Mouse (Mus musculus) urinary bladder, postnatal 36 days (tissue): ENCODE measurements around the gene Rap1gds1.

Source experiments
- DNase-seq, 2 experiments: peaks; one replicate each; pipeline ENCODE4 v3.0.0; 2022; ENCODE audit warnings: low spot score in 2 of 2, mixed read lengths in 1 of 2

Gene Rap1gds1

GRCm38 (mm10) chr3:139048701-139049622 lies 26.0 kb downstream of the Rap1gds1 start:
- DNase-seq: no peak

GRCm38 (mm10) chr3:139042433-139042854 lies 32.6 kb downstream of the Rap1gds1 start:
- DNase-seq: no peak

DNA sequence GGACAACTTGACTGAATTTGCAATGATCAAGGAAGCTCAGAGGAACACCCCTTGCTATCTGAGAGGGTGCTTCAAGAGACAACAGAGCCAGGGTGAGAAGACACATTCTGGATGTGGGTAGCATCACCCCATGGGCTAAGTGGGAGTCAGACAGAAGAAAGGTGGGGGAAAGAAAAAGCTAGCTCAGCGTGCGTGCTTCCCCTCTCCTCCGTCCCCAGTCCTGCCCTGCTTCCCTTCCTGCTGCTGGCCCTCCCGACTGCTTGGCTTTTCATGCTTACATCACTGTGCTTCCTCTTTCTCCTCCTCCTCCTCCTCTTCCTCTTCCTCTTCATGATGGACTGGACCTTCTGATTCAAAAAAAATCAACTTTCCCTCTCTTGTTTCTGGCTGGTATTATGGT lies 33.1 kb downstream of the Rap1gds1 start:
- DNase-seq: no peak

GRCm38 (mm10) chr3:139037030-139037429 lies 38.0 kb downstream of the Rap1gds1 start:
- no peak for DNase-seq

GRCm38 (mm10) chr3:139033179-139033578 lies 41.8 kb downstream of the Rap1gds1 start:
- no peak for DNase-seq

- DNase-seq: no peak
These were observed 44.3 kb downstream of the Rap1gds1 start for GRCm38 (mm10) chr3:139030644-139031227.

GRCm38 (mm10) chr3:139025077-139025476 lies 49.9 kb downstream of the Rap1gds1 start:
- no peak for DNase-seq

- DNase-seq: no peak
These were observed 51.4 kb downstream of the Rap1gds1 start for GRCm38 (mm10) chr3:139023585-139023984.

DNA sequence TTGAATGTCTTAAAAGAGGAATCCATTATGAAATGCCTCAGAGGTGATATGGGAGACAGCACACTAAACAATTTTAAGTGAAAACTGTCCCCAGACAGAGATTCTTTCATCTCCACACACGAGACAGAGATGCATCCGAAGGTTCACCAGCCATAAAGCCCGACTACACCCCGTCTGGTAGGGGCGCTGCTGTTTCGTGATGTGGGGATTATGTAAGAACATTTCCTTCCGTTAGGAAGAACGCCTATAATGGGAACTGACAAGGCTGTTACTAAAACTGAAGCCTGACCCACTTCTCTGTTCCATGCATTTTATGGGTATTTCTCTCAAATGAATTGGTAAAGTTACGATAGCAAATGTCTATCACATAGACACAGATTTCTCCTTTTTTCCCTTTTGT lies 62.6 kb downstream of the Rap1gds1 start:
- DNase-seq: no peak

DNA sequence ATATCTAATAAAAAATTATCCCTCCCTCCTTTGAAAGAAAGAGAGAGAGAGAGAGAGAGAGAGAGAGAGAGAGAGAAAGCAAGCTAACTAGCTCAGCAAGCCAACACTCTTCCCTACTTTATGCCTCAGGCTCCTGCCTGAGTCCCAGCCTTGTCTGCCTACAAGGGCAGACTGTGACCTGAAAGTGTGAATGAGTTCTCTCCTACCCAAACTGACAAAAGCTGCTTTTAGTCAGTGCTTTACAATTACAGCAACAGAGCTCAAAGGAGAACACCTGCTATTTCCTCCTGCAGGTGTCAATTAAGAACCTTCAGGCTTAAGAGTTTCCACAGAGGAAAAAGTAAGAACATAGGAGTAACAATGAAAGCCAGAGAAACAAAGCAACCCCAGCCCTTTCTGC lies 69.3 kb downstream of the Rap1gds1 start:
- DNase-seq: no peak

- no peak for DNase-seq
These were observed 72.2 kb downstream of the Rap1gds1 start for GRCm38 (mm10) chr3:139002774-139003173.

DNA sequence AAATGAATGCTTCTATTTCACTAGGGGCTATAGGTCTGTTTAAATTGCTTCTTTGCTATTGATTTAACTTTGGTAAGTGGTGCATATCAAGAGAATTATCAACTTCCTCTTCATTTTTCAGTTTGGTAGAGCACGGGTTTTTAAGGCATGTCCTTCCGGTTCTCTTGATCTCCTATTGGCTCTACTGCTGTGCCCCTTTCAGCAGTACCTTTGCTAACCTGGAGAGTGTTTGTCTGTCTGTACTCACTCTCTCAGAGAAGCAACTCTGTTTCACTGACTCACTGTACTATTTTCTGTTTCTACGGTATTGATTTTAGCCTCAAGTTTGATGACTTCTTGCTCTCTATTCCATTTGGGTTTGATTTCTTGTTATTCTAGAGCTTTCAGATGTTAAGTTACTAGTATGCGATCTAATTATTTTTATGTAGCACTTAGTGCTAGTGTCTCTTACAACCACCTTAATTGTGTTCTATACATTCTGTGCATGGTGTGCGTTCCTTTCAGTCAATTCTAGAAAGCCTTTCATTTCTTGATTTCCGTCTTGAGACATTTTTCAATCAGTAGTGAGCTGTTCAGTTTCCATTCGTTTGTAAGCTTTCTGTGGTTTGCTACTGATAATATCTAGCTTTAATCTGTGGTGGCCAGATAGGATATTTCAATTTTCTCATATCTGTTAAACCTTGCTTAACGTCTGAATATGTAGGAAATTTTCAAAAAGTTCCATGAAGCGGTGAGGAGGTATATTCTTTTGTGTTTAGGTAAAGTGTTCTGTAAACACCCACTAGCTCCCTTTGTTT lies 74.7 kb downstream of the Rap1gds1 start:
- no peak for DNase-seq

DNA sequence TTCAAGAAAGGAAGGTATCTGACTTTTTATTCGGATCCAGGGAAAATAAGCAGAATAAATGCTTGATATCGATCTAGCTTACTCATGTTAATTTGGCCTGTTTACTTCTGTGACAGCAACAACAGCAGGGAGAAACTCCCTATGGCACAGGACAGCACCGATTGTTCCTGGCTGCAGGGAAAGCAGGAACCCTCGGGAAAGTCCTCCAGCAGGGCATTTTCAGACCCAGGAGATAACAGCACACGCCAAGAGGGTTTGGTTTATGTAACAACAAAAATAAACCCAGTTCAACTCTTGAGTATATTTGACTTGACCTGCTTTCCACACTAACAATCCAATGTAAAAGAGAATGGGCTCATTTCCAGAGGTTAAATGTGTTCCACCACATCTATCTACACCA lies 81.5 kb downstream of the Rap1gds1 start:
- DNase-seq: no peak

DNA sequence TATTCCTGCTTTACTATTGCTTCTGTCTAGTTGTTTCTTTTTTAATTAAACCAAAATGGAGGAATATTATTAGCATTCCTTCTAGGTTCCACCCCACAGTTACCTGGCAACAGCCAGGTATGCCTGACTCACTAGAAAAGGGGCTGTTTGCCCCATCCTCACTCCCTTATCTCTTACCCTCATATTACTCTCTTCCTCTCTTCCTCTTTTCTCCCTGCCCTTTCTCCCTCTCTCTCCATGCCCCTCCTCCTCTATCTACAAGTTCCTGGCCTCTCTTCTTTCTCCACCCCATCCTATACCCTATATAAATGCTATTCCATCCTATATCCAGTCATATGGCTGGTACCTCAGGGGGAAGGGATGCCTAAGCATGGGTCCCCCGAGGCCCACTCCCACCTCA lies 83.6 kb downstream of the Rap1gds1 start:
- DNase-seq: no peak

DNA sequence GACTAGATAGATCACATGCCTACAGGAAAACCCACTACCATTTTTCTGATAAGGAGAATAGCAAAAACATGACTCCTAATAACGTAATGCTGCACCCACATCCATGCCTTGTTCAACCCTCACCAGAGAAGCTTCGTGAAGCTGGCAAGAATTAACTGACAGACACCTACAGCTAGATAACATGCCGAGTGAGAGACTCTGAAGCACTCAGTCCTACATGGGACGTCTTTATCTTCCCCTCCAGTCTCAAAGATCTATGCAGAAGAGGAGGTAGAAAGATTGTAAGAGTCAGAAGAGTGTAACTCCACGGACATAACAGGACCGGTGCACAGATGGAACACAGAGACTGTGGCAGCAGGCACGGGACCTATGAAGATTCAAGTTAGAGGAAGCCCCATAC lies 85.9 kb downstream of the Rap1gds1 start:
- no peak for DNase-seq

DNA sequence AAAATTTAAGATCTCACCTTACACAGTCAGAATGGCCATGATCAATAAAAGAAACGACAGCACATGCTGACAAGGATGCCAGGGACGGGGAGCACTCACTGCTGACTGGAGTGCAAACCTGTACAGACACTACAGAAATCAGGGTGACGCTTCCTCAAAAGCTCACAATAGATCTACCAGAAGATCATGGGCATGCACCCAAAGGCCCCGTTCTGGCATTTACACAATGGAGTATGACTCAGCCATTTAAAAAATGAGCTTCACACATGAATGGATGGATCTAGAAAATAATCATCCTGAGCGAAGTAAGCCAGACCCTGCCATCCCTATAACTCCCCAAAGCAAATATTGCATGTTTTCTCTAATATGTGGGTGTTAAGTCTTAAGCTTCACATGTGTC lies 87.0 kb downstream of the Rap1gds1 start:
- DNase-seq: no peak

DNA sequence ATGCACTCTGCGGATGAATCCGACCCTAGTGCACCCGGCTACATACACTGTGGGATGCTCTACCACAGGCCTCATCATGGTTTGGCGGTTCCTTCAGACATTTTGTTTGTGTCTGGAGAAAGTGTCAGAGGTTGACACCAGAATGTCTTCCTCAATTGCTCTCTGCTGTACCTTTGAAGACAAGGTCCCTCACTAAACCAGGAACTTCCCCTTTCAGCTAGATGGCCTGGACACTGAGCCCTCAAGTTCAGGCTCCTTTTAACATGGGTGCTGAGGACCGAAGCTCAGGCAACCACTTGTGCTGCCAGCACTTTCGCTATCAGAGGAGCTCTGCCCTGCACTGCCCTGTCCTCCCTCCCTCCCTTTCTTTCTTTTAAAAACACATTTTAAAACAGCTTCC lies 92.8 kb downstream of the Rap1gds1 start:
- DNase-seq: no peak

- no peak for DNase-seq
These were observed 97.6 kb downstream of the Rap1gds1 start for GRCm38 (mm10) chr3:138977413-138977812.

GRCm38 (mm10) chr3:138967627-138968026 lies 107.4 kb downstream of the Rap1gds1 start:
- DNase-seq: no peak

DNA sequence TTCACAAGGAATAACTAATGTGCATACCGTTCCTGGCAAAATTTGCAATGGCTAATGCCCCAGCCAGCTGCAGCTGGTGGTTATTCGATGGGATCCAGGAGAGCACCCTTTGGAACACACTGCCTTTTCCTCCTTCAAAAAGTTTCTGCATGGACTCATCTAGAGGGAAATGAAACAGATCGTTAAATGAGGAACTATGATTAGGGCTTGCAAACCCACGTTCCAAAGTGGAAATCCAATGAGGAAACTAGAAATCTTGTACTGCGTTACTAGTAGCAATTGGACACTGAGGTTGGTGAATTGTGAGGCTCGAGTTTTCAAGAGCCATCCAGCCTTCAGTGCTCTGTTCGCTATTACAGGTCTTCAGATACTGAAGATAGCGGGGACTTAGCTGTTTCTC lies 116.5 kb downstream of the Rap1gds1 start:
- DNase-seq: no peak

GRCm38 (mm10) chr3:138955220-138955619 lies 119.8 kb downstream of the Rap1gds1 start:
- DNase-seq: no peak

GRCm38 (mm10) chr3:138949081-138949480 lies 125.9 kb downstream of the Rap1gds1 start:
- no peak for DNase-seq
